Mouse (Mus musculus): ENCODE measurements around the gene Elp4.

The Elp4 gene

GRCm38 (mm10) chr2:105710511-105710910 lies 193.9 kb downstream of the Elp4 start:
- no peak for DNase-seq

DNA sequence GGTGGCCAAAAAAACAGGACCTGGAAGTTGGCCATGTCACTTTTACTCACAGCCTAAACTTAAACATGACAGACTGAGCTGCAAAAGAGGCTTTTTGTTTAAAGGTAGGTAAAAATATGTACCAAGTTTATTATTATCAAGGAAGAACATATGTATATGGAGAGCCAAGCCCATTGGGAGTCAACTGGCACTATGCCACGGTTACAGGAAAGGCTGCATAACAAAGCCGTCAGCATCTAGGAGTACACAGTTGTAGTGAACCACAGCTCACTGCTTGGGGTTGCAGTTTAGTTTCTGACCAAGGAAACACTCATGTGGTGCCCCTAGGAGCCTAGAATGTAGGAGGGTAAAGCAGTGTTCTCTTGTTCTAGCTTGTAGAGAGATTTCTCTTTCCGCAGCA lies 195.2 kb downstream of the Elp4 start:
- DNase-seq = no peak

DNA sequence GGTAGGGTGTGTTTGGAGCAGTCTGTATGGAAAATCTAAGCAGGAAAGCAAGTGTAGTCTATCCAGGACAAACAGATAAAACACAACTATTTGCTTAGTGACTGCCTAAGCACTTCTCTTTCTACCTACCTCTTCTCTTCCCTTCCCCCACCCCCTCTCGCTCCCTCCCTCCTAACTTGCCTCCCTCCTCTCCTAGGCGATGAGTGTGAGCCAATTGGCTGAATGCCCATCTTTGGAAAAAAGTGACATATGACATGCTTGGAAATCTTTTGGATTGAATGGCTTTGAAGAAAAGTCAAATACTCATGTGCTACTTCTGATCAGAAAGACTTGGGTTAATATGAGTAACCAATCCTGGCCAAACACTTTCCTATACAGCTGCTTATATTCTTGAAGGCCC lies 199.0 kb downstream of the Elp4 start:
- no peak for DNase-seq

- no peak for DNase-seq
Observed at GRCm38 (mm10) chr2:105702586-105702985, 201.8 kb downstream of the Elp4 start.

DNA sequence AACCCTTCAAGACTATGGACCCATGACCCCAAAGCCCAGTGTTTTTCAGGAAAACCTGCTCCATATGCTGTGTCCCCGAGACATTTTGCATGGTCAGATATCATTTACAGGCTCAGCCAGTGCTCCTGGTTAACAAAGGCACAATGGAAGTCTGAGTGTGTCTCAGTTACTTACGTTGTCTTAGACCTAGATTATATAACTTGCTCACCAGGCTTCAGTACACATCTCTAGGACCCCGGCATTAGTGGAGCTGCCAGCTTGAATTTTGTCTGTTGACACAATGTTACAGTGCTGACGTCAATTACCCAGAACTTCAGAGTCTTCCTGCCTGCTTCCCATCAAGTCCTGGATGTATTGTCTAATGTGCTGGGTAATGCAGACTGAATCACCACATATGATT lies 202.6 kb downstream of the Elp4 start:
- DNase-seq = no peak

GRCm38 (mm10) chr2:105698631-105699030 lies 205.7 kb downstream of the Elp4 start:
- no peak for DNase-seq

DNA sequence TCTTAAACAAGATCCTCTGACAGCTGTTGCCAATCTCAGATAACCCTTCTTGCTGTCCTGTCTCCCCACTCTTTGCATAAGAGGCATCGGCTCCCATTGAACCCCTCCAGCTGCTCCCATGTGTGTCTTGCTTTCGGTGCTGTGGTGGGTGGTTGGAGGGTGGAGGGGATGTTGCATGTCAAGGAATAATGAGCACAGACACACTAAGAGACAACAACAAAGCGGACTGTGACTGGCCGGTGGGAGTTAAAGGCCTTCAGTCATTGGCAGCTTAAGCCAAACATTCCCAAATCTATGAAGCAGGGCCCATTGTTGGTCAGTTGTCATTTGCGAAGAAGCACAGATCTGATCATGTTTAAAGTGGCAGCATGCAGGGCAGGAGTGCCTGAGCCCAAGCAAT lies 206.6 kb downstream of the Elp4 start:
- DNase-seq = no peak

DNA sequence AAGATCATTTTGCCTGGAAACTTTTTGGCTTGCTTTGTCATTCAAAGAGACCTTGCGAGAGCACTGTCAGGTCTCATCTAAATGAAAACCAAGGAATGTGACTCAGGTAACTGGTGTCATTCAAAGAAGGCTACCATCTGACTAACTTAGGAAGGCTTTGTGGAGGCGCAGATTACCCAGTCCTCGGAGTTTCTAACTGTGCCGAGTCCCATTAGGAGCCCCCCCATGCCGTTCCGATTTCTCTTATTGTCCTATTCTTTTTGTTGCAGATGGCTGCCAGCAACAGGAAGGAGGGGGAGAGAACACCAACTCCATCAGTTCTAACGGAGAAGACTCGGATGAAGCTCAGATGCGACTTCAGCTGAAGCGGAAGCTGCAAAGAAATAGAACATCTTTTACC lies 213.1 kb downstream of the Elp4 start:
- DNase-seq = no peak

GRCm38 (mm10) chr2:105689771-105690639 lies 214.4 kb downstream of the Elp4 start:
- no peak for DNase-seq

DNA sequence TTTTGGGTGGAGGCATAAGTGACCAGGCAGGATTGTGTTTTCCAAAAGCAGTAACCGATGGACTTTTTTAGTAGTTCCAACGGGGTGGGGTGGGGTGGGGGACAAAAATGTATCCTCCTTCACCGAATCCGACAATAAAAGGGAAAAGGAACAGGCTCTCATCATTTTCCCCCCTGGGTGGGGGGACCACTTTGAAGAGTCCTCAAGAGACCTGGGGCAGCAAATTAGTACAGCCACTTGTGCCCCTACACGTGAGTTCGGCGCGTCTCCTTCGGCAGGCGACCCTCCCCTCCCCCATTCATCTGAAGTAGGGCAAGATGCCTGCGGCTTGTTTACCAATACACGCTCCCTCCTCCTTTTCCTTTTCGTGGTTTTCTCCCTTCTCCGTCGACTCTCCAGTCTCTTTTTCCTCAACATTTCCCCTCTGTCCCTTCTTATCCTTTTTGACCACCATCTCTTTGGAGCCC lies 215.0 kb downstream of the Elp4 start:
- no peak for DNase-seq

DNA sequence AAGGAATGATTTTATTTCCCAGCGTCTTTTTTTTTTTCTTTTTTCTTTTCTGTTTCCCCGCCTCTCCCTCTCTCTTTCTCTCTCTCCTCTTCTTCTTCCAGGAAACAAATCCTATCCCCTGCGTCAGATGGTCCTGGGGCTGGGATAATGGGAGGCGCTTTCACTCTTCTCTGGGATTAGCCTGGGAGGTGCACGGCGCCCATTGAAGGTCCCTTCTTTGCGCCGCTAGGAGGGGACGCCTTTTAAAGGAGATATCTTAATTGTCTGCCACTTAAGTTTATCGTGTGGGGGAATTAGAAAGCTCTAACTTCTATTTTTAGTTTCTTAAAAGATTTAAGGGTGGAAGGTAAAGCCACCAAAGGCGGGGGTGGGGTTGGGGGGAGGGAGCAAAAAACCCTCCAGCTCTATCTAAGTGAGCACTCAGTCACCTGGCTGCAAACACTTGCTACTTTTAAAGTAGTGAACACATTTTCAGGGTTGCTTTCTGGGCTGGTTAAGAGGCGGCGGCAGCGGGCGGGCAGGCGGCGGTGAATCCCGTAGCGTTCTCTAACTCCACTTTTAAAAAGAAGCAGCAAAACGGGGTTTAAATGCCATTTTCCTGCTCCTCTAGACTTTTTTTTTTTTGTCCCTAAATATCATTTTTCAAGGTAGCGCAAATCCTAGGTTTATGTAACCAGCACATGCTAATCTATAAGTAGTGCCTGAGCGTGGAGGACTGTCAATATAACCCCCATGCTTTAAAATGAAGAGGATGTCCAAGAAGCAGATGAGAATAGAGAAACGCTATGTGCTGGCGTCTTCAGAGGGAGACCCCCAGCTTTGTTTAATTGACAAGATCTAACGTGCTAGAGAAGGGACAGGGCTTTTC lies 215.7 kb downstream of the Elp4 start:
- DNase-seq = no peak

DNA sequence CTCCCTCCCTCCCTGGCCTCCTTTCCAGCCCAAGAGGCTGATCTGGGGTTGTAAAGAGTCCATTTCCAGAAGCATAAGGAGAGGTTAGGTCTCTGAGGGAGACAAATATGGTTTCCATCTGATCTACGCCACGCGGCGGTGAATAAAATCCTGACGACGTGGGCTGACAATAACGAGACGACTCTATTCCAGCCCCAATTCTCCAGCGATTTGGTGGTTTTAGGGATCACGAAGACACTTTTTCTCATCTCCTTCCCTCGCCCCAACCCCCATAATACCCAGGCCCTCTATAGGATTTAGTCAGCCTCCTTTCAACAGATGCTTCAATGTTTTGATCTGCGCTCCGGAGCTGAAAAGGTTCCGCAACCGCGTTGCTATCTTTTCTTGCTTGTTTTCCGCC lies 216.4 kb downstream of the Elp4 start:
- no peak for DNase-seq

- DNase-seq = no peak
Observed at GRCm38 (mm10) chr2:105687317-105687991, 216.9 kb downstream of the Elp4 start.

DNA sequence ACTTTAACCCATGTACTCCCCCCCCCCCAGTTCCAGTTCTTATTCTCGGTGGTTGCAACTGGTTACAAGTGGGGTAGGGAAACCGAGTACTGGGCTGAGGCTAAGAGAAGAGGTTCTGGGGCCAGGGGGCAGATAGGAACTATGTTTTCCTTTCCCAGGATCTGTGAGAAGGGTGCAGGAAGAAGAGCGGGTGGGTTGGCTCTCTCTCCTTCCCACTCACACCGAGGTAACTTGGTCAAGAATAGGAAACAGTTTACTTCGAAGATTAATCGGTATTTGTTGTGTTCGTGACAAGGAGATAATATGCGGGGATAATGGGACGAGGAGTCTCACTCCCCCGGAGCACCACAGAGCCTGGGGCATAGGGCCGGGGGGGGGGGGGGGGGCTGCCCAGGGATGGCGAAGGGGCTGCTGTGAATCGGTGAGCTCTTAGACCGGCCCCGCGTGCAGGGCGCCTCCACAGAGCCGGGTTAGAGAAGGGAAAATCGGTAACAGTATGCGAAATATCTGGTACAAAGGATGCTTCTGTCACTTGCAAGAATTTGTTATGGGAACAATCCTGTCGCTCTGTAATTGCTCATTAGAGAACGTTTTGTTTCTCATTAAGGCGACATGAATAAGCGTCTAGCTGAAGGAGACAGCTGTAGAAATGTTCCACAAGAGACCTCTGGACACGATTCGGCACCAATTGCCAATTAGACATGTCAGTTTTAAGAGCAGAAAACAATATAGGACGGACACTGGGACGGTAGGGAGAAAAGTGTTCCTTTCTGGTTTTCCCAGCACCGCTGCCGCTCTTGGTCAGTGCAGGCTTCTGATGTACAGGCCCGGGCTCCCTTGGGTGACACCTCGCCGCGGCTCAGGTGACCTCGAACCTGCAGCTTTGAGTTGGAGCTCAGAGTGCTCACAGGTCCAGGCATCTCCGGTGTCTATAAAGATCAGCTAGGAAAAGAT lies 217.7 kb downstream of the Elp4 start:
- no peak for DNase-seq

GRCm38 (mm10) chr2:105685651-105686050 lies 218.7 kb downstream of the Elp4 start:
- DNase-seq = no peak

DNA sequence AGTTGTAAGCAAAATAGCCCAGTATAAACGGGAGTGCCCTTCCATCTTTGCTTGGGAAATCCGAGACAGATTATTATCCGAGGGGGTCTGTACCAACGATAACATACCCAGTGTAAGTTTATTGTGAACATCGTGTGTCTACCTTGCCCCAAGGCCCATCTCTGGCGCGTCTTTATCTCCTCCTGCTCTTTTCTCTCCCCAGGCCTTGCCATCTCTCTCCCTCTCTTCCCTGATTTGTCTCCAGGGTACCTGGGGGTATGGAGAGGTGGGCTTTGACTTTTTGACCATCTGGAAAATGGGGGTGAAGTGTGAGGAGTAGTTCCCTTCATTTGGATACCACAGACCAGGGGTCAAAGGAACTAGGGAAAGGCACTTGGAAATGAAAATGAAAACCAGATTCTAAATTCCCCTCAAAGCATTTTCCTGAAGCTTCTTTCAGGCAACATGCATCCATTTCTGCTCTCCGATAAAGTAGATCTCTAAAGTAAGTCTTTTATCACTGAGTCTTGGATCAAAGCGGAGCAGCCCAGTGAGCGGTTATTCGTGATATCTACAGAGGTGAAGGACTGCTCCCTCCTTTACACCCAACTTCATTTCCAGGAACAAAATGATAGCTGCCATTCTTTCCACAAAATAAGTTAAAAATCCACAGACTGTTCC lies 219.2 kb downstream of the Elp4 start:
- DNase-seq = no peak

DNA sequence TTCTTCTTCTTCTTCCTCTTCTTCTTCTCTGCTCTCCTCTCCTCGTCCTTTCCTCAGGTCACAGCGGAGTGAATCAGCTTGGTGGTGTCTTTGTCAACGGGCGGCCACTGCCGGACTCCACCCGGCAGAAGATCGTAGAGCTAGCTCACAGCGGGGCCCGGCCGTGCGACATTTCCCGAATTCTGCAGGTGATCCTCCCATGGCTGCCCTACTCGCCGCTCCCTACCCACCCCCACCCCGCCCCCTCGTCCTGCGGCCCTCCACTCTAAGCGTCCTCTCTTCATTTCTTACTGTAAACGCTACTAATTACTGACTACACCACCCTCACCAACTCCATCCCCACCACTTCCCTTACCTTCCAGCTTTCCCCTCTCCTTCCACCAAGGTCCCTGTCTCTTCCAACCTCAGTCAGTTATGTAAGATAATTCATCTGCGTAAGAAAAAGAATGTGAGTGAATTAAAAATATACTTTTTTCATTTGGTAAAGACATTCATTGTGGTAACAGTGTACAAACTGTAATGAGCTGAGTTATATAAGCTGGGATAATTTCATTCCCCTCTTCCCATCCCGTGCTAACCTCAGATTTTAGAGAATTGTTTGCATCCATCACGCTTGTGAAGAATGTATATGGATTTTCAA lies 220.5 kb downstream of the Elp4 start:
- no peak for DNase-seq

DNA sequence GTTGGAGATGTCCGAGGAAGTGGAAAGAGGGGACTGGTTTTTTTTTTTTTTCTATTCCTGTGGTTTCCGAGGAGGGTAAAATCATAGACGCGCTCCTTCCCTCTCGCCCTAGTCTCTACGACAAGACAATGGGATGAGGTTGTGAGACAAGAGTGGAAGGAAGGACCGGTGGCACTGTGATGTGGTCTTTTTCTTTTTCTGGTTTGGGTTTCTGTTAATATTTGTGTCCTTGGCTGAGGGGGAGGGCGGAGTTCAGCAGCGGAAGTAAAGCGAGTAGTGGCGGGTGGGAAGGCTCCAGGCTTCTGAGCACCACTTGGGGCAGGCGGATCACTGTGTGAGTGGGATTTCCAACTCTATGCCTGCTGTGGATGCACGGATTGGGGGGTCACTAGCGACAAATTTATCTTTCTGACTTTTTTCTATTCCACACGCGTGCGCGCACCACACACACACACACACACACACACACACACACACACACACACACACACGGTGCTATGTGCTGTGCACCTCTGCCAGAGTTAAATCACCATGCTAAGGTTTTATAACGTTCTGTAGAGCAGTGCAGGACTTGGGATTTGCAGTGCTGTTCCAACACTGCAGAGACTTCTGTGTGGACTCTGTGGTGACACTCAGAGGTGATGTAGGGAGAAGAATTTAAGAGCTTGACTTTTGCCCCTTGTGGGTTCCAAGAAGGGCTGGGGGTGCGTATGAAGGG lies 221.6 kb downstream of the Elp4 start:
- no peak for DNase-seq

GRCm38 (mm10) chr2:105682011-105682501 lies 222.3 kb downstream of the Elp4 start:
- no peak for DNase-seq
